Mouse (Mus musculus): ENCODE results near the gene Calr3.
A peak's percentile ranks its signal among the peaks of the same experiment; 100 is the strongest.

Gene Calr3

DNA sequence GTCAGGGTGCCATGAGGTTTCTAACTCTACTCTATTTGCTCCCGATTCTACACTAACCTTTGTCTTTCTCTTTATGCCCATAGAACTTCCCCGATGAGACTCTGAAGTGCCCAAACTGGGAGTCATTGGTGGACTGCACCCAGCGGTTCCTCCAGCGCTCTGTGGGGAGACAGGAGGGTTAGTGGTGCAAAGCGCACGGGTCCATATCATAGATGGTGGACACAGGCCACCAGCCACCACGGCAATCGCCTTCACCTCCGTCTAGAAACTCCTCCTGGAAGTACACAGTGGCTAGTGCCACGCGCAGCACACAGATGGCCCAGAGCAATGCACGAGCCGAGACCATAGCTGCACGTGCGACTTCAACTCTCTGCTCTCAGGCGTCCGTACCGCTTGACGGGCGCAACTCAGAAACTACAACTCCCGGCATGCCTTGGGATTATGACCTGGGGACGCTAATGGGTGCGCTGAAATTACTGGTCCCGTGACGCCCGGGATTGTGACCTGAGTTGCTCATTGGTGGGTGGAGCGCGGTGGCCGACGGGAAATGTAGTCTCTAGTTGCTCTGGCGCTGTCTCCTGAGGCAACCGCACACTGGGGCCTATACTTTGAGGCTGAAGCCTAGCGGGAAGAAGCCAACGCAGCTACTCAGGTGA, at the start of gene Calr3, which contains the start of gene 1700030K09Rik:
Gene Calr3, minus strand, starts transcription at position 533 of the 656 bp plus-strand sequence.
Gene 1700030K09Rik, plus strand, starts transcription at position 543 of the 656 bp plus-strand sequence.
- DNase-seq (ENCODE audit: low spot score) = peak; percentile 98

DNA sequence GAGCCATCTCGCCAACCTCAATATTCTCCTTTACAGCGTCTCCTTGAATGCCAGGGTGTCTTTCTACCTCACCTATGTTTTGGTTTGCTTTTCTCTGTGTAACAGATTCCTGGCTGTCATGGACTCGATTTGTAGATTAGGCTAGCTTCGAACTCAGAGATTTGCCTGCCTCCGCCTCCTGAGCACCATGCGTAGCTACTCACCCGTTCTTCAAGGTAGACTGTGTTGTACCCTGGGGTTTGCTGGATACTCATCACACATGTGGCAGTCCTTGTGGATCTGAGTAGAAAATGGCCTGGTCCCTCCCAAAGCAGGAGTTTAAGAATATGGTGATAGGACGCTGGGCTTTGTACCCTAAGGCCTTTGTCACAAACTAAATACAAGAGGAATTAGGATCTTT, 49.7 kb upstream of the Calr3 start:
- no peak for DNase-seq (ENCODE audit: low spot score)

DNA sequence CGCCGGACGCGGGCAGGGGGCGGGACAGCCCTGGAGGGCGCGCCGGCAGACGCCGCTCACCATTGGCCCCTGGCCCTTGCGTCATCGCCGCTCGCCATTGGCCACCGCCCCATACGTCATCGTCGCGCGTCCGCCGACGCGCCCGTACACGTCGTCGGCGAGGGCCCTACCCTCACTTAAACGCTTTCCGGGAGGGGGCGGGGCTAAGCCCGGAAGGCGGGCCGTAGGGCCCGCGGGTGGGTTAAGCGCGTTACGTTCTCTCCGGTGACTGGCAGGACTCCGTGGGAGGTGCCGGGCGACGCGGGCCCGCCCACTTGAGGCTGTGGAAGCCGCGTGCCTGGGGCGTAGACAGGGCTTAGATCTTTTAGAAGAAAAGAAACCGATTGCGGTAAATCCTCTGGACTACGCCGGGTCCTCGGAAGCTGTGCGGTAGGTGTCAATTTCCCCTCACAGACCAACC, 49.0 kb upstream of the Calr3 start:
- peak; percentile 99 for DNase-seq (ENCODE audit: low spot score)

GRCm38 (mm10) chr8:72491680-72492621, 48.3 kb upstream of the Calr3 start, which contains the start of gene Slc35e1:
TSS of gene Slc35e1 (minus strand) at chr8:72492614.
- no peak for DNase-seq (ENCODE audit: low spot score)

DNA sequence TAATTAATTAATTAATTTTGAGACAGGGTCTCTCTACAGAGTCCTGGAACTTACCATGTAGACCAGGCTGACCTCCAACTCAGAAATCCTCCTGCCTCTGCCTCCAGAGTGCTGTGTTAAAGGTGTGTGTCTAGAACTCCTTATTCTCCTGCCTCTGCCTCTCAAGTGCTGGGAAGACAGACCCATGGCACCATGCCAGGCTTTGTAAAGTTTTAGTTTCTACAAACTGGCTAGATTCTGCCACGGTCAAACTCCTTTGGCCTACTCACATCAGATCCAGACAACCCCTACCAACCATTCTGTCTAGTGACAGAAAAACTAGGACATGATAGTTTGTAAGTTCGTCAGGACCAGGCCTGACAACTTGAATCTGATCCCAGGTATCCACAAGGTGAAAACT, 47.3 kb upstream of the Calr3 start:
- no peak for DNase-seq (ENCODE audit: low spot score)

DNA sequence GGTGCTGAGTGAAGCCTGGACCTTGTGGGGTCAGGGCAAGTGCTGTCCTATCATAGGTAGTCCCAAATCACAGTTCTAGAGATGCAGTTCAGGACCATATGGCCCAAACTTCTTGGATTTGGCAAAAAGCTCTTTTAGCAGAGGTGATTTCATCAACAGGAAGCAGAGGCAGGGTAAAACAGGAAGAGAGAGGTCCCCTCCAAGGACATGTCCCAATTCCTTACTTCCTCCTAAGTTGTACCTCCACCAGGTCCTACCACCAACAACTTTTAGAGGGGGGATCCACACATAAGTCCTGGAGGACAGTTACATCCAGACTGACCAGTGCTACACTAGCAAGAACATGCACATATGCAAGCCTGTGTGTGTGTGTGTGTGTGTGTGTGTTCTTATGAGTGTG, 43.3 kb upstream of the Calr3 start:
- DNase-seq (ENCODE audit: low spot score) = no peak

- DNase-seq (ENCODE audit: low spot score) = no peak
These were observed 42.0 kb upstream of the Calr3 start for GRCm38 (mm10) chr8:72485456-72486199.

- peak; percentile 97 for DNase-seq (ENCODE audit: low spot score)
These were observed 31.3 kb upstream of the Calr3 start, which contains the start of gene Cherp for GRCm38 (mm10) chr8:72474826-72475546. TSS of gene Cherp (minus strand) at chr8:72475226.

DNA sequence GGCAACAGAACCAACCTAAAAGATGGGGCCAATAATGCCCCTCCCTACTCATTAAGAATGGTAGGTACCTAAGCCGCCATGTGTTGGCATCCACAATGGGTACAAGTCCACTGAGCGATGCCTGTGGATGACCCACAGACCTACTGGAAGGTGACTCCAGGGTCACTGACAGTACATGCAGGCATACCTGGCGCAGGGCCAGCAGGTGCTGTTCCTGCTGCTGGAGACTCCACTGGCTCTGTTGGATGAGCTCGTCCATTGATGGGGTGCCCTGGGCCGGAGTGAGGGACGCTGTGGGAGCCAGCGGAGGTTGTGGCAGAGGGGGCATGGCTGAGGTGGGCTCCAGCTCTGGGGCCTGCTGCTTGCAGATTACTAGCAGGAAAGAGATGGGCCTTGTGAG, 27.0 kb upstream of the Calr3 start:
- DNase-seq (ENCODE audit: low spot score) = no peak

DNA sequence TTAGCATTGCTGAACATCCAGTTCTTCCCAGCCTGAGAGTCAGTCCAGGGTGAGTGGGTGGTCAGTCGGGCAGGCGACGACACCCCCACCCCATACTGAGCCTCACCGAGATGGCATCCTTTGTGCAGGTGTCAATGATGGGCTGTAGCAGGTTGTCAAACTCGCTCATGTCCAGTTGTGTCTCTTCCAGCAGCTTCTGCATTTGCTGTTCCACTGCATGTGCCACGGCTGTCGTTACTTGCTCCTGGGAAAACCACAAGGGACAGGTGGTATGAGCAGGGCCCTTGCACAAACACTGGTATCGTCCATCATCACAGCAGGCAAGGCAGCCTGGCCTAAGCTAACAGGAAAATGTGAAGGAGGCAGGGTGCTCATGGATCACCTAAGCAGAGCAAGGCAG, 26.3 kb upstream of the Calr3 start:
- DNase-seq (ENCODE audit: low spot score) = no peak

GRCm38 (mm10) chr8:72469243-72469642, 25.6 kb upstream of the Calr3 start:
- DNase-seq (ENCODE audit: low spot score) = no peak

DNA sequence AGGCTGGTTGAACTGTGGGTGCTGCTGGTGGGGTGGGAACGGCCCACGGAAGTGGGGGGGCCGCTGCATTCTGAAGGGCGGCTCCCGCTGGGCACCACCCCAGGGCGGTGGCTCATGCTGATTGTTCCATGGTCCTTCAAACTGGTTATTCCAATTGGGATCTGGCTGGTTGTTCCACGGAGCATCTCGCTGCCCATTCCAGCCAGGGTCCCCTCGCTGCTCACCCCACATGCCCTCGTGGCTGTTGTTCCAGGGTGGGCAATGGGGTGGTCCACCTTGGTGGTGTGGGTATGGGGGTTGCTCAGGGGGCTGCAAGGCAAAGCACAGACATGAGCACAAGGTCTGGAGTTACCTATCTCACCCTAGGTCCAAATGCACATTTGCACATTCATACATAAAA, 20.5 kb upstream of the Calr3 start:
- DNase-seq (ENCODE audit: low spot score) = no peak

DNA sequence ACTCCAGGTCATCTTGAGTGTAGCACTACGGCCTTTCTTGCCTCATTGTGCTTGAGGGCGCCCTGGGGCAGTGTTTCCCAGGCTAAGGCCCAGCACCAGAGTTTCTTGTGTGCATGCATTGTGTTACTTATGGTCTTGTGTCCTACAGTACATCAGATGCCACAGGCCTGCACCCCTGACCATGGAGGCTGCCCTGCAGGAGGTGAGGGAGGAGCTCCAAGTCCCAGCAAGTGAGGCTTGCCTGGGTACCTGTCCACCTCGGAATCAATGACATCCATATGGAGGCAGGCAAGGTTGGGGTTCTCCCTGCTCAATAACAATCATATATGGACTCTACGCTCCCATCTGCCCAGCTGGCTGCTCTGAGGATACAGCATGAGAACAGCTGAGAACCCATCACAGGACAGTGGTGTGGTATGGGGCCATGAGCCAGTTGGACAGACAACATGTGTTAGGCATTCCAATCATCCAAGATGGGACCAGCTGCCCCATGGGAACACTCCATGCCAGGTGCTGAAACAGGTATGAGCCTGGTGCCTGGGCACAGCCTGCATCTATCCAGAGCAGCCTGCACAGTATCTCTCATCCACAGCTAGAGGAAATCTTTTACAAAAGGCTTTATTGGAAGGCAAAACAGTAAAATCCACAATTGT, 16.3 kb upstream of the Calr3 start:
- DNase-seq (ENCODE audit: low spot score) = no peak

DNA sequence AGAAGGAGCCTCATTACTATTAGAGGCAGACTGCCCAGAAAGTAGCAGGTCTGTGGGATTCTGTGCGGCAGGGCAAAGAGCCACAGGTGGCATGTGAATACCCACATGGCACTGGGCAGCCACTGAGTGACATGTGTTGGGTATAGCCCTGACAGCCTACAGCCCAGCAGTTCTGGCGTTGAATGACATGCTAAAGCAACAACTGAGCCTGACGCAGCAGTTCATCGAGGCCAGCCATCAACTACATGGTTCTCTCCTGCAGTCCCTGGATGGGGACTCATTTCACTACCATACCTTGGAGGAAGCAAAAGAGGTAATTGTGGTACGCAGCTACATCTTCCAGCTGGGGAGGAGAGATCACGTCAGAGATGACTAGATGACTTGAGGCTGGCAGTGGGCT, 14.8 kb upstream of the Calr3 start:
- no peak for DNase-seq (ENCODE audit: low spot score)

DNA sequence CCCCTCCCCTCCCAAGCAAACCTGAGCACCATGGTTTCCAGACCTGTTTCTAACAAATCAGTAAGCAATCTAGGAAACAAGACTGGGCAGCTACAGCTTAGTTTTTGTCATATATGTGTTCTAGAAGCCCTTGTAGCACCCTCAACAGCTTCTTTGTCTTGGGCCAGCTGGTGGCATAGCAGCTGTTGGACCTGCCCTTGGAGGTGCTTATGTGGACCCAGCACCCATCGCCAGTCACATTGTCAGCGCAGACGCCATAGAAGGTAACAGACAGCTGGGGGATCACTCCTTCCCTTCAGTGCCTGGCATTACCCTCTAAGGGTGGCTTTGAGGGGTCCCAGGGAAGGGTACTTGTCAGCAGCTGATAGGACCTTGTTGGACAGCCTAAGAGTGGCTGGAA, 14.1 kb upstream of the Calr3 start:
- DNase-seq (ENCODE audit: low spot score) = no peak

GRCm38 (mm10) chr8:72455317-72455716, 11.6 kb upstream of the Calr3 start:
- DNase-seq (ENCODE audit: low spot score) = no peak

- DNase-seq (ENCODE audit: low spot score) = no peak
These were observed 10.2 kb upstream of the Calr3 start for GRCm38 (mm10) chr8:72453904-72454303.

GRCm38 (mm10) chr8:72451516-72451915, 7.8 kb upstream of the Calr3 start:
- DNase-seq (ENCODE audit: low spot score) = no peak

DNA sequence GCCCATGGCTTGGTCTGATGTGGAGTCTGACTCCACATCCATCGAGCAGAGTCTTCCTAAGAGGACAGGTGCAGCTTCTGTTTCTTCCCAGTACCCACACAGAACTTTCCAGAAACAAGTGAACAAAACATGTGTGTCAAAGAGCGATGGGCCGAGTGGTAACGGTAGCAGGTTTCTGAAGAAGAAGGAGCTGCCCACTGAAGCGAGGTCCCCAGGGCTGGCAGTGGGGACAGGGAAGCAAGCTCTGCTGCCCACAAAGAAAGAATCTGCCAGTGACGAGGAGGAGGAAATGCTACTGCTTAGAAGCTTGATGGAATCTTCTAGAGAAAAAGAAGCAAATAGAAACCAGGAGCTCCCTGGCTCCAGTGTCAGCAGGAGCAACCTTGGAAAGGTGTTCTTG, 1.4 kb upstream of the Calr3 start:
- DNase-seq (ENCODE audit: low spot score) = no peak

DNA sequence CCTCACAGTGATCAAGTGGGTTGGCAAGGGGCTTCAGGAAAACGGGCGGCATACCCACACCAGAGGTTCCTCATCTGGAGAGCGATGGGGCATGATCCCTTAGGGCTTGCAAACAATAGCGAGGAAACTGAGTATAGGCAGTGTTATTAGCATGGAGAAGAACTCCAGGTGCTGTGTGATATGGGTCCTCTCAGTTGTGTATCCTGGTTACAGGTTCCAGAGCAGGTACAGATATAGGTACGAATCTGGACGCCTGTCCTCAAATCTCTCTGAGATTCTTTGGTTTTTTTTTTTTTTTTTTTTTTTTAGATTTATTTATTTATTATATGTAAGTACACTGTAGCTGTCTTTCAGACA, 302 bp upstream of the Calr3 start:
- DNase-seq (ENCODE audit: low spot score) = no peak

Measured in left cerebral cortex, adult 11 months (tissue).